Mouse (Mus musculus) kidney, adult 2 months (tissue): ENCODE data around the gene Cyp3a16.

Experiments used
- CTCF ChIP-seq: fragments of 200-500 bp; conservative IDR thresholded peaks from 2 replicates; pipeline ENCODE4 v1.5.1; 2011; ENCODE audit warnings: low read depth, mild to moderate bottlenecking, control low read depth, low read length, moderate library complexity, mixed read lengths; ENCODE audit not compliant: insufficient read depth, insufficient read length
- POLR2A ChIP-seq: fragments of 200-500 bp; IDR thresholded peaks from one replicate; pipeline ENCODE4 v1.6.1; 2011; ENCODE audit warnings: low read depth, low read length, control low read depth

- TF ChIP-seq CTCF (no peak), POLR2A (no peak)
These were observed 20.8 kb upstream of the Cyp3a16 start for GRCm38 (mm10) chr5:145490300-145490699.
